Mouse (Mus musculus) thymus, adult 2 months (tissue): ENCODE data around the gene Chrm1. TPM values are rescaled to one million over a fixed set of nuclear protein-coding genes. Genes with fewer than 3 reads are reported as not detected.

Source experiments
- DNase-seq: peaks from one replicate; pipeline ENCODE4 v3.0.0; 2021
- H3K27ac ChIP-seq: fragments of 200-500 bp; 2 replicates; pipeline ENCODE4 v1.5.1; 2012; ENCODE audit warnings: low read length, control low read depth; ENCODE audit not compliant: control insufficient read depth, insufficient read depth
- H3K27me3 ChIP-seq: fragments of 200-500 bp; 2 replicates; pipeline ENCODE4 v1.6.1; 2012; ENCODE audit warnings: mild to moderate bottlenecking, low read length, moderate library complexity, mixed read lengths; ENCODE audit not compliant: control insufficient read depth, insufficient read depth
- H3K36me3 ChIP-seq: fragments of 200-500 bp; 2 replicates; pipeline ENCODE4 v1.6.1; 2012; ENCODE audit warnings: mild to moderate bottlenecking, low read length, moderate library complexity; ENCODE audit not compliant: control insufficient read depth, insufficient read depth
- H3K4me1 ChIP-seq: fragments of 200-500 bp; replicated peaks from 2 replicates; pipeline ENCODE4 v1.6.1; 2012; ENCODE audit warnings: low read length; ENCODE audit not compliant: control insufficient read depth, insufficient read depth
- H3K4me3 ChIP-seq: fragments of 200-500 bp; 2 replicates; pipeline ENCODE4 v1.5.1; 2012; ENCODE audit warnings: mild to moderate bottlenecking, low read length, control low read depth, moderate library complexity; ENCODE audit not compliant: control insufficient read depth, insufficient read depth
- CTCF ChIP-seq: fragments of 200-500 bp; IDR thresholded peaks from 2 replicates; pipeline ENCODE4 v1.5.1; 2012; ENCODE audit warnings: mild to moderate bottlenecking, control low read depth, low read length, moderate library complexity, borderline replicate concordance; ENCODE audit not compliant: control insufficient read depth, poor library complexity, insufficient read depth; ENCODE audit errors: extremely low read depth
- POLR2A ChIP-seq: fragments of 200-500 bp; IDR thresholded peaks from 2 replicates; pipeline ENCODE4 v1.6.1; 2012; ENCODE audit warnings: mild to moderate bottlenecking, low read length, control low read depth, moderate library complexity; ENCODE audit not compliant: control insufficient read depth, poor library complexity, insufficient read depth; ENCODE audit errors: extremely low read depth
- WGBS: fragments of 180-500 bp; shearing (Covaris S2); methylation state at CpG from one replicate; pipeline ENCODE4 v1.1.7; 2018; 5-methylcytosine and 5-hydroxymethylcytosine counted together
- polyA plus RNA-seq: library from polyadenylated mRNA; depleted of rRNA; stranded (reverse); fragments of >200 nt; gene quantifications from 2 replicates; pipeline ENCODE4 v1.2.3, GENCODE M21; 2012

Chrm1 gene
- polyA plus RNA-seq, 1 experiment: 0.01 TPM

DNA sequence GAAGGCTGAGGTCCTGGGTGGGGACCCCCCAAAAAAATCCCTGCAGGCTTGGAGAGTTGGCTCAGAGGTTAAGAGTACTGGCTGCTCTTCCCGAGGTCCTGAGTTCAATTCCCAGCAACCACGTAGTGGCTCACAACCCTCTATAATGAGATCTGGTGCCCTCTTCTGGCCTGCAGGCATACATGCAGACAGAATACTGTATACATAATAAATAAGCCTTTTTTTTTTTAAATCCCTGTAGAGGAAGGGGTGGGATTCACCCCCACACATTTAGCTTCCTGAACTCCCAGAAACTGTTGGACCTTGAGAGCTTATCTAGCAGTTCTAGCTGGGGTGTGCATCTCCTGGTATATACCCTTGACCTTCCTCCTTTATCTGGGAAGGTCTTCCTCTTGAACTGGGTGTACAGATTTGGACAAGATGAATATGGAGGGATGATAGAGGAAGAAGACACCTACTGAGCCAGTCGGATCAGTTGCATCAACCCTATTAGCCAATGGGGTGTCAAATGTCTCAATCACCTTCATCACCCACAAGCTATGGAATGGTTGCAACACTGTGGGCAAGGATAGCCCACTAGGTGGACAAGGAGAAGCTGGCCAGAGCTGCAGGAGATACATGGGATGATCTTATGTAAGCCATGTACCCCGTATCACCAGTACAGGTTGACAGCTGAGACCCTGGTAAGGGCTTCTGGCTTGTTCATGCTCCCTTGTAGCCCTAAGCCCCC is 18.2 kb downstream of the Chrm1 start:
- Histone ChIP-seq H3K4me1 (no peaks in the 10 kb centered on the region), H3K4me3 (no peak overlapping the region), H3K27me3 (no peaks in the 10 kb centered on the region), H3K27ac (no peak overlapping the region), H3K36me3 (no peaks in the 10 kb centered on the region)
- WGBS: 97% methylated on average over 4 of the region's 4 CpGs
- no peak for DNase-seq
- TF ChIP-seq POLR2A: no peak
- TF ChIP-seq CTCF: no peak

DNA sequence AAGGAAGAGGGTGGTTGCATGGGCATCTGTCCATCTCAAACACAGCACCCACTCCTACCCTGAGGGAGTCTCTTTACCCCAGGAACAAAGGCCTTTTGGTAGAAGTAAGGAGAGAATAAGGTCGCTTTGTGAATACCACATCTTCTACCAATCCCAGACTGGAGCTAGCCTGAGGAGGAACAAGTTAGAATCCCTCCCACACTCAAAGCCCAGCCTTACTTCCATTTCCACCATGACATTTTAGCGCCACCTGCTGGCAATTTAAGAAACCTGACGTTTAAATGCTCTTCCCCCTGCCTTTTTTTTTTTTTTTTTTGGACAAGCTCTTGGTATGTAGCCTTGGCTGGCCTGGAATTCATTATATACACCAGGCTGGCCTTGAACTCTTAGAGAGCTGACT is 19.4 kb downstream of the Chrm1 start:
- no peaks in the 10 kb centered on the region for H3K4me1 ChIP-seq
- no peaks in the 10 kb centered on the region for H3K36me3 ChIP-seq
- no peak overlapping the region for H3K27ac ChIP-seq
- peak; percentile 67 for DNase-seq
- no peak for TF ChIP-seq CTCF
- no peak for TF ChIP-seq POLR2A
- no peaks in the 10 kb centered on the region for H3K27me3 ChIP-seq
- 3% methylated on average over 3 of the region's 3 CpGs for WGBS
- no peak overlapping the region for H3K4me3 ChIP-seq

DNA sequence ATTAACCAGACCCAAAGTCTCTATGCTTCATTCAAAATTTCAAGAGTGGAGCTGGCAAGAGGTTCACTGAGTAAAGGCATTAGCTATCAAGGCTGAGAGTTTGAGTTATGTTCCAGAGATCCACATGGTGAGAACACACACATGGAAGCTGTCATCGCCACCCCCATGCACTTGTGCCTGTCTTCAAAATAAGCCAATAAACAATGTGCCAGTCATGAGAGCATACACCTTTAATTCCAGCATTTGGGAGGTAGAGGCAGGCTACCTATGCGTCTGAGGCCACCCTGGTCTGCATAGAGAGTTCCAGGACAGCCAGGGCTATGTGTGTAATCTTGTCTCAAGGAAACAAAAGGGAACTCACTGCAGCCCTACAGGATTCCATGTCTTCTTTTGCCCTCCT is 20.0 kb downstream of the Chrm1 start:
- H3K4me1 ChIP-seq: no peaks in the 10 kb centered on the region
- no peak overlapping the region for H3K4me3 ChIP-seq
- 93% methylated on average over 2 of the region's 2 CpGs for WGBS
- TF ChIP-seq CTCF (no peak), POLR2A (no peak)
- H3K36me3 ChIP-seq: no peaks in the 10 kb centered on the region
- no peak for DNase-seq
- no peak overlapping the region for H3K27ac ChIP-seq
- H3K27me3 ChIP-seq: no peaks in the 10 kb centered on the region

DNA sequence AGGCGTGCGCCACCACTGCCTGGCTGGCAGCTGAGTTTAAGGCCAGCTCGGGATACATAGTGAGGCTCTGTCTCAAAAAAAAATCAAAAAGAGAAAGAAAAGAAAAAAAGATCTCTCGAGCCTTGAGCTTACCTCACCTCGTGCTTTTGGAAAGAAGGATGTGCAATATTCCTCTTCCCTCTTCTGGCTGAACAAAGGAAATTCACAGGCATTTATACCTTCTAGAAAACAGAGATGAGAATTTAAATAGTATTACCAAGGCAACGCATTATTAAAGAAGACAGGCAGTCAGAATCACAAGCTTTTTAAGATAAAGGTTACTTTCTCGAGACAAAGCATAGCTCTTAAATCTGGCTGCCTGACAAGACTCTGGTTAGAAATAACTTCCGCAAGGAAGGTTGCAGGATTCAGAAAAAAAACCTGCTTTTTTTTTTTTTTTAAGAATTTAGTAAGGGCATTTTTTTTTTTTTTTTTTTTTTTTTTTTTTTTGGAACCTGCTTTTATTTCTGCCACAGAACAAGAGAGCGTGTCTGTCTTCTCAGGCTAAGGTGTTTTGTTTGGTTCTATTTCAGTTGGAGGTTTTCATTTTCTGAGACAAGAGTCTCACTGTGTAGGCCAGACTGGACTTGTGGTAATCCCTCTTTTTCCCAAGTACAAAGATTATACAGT is 28.4 kb downstream of the Chrm1 start:
- no peak overlapping the region for H3K27ac ChIP-seq
- no peaks in the 10 kb centered on the region for H3K4me1 ChIP-seq
- WGBS: 69% methylated on average over 9 of the region's 9 CpGs
- no peak overlapping the region for H3K4me3 ChIP-seq
- no peak for DNase-seq
- H3K27me3 ChIP-seq: no peaks in the 10 kb centered on the region
- TF ChIP-seq CTCF (no peak), POLR2A (no peak)
- H3K36me3 ChIP-seq: no peaks in the 10 kb centered on the region

DNA sequence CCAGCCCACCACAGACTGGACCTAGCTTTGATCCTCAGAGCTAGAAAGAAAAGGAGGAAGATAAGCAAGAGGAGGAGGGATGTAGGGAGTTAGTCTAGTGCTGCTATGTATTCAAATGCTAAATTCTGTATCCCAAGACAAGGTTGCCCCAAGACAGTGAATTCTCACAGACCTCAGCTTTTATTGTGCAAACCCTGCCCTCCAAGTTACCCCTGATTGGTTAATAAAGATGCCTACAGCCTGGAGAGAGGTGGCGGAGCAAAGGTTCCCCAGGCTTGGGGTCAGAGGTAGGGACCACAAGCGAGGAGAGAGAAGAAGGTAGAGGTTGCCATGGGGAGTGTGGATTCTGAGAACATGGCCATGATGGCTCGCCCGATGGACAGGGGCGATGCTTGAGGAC is 29.2 kb downstream of the Chrm1 start:
- no peaks in the 10 kb centered on the region for H3K27me3 ChIP-seq
- DNase-seq: no peak
- H3K4me1 ChIP-seq: no peaks in the 10 kb centered on the region
- no peak for TF ChIP-seq CTCF
- no peak for TF ChIP-seq POLR2A
- WGBS: 95% methylated on average over 5 of the region's 5 CpGs
- no peak overlapping the region for H3K4me3 ChIP-seq
- no peaks in the 10 kb centered on the region for H3K36me3 ChIP-seq
- no peak overlapping the region for H3K27ac ChIP-seq

DNA sequence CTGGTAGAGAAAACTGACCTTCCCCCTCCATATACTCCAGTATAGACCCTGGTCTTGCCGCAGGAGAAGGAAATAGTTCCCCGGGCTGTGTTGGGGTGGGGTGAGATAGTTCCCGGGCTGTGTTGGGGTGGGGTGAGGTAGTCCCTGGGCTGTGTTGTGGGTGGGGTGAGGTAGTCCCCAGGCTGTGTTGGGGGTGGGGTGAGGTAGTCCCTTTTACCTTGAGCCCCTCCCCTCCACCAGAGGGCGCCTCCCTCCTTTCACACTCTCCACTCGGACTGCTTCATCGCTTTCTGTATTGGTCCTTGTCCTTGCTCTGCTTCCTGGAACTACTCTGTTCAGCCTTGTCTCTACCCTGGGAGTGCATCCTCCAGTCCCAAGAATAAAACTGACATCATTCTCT is 31.7 kb downstream of the Chrm1 start:
- TF ChIP-seq POLR2A (no peak), CTCF (peak; percentile 61; the same call in 1 of the 2 replicates)
- Histone ChIP-seq H3K27ac (no peak overlapping the region), H3K27me3 (no peaks in the 10 kb centered on the region), H3K36me3 (no peaks in the 10 kb centered on the region), H3K4me3 (no peak overlapping the region), H3K4me1 (no peaks in the 10 kb centered on the region)
- WGBS: 41% methylated on average over 6 of the region's 6 CpGs
- peak; percentile 76 for DNase-seq

DNA sequence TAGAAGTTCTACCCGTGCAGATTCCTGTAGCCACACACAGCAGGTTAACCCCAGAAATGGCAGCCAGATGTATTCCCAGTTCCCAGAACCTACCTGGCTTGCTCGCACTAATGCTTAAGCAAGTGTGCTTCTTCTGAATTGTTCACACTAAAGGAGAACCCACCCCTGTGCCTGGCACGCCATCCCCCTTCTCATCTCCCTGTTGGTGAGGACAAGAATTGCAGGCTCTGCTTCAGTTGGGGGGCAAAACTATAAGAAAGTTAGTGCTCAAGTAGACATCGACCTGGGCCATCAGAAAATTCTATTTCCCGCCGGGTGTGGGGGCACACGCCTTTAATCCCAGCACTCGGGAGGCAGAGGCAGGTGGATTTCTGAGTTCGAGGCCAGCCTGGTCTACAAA is 36.1 kb downstream of the Chrm1 start:
- no peak for DNase-seq

More for the DNA sequence above, 36.1 kb downstream of the Chrm1 start:
- Histone ChIP-seq H3K4me1 (no peaks in the 10 kb centered on the region), H3K27ac (no peak overlapping the region), H3K27me3 (no peaks in the 10 kb centered on the region), H3K36me3 (no peaks in the 10 kb centered on the region), H3K4me3 (no peak overlapping the region)
- TF ChIP-seq POLR2A: no peak
- TF ChIP-seq CTCF: no peak
- WGBS: 88% methylated on average over 9 of the region's 9 CpGs
